Mouse (Mus musculus) liver, embryonic 14.5 days (tissue): Measurements from ENCODE around the gene Cldn6.

ENCODE experiments used
- CTCF ChIP-seq: IDR thresholded peaks from 2 replicates; pipeline ENCODE4 v1.5.1; 2016; ENCODE audit warnings: antibody characterized with exemption, low read depth, control low read depth
- EP300 ChIP-seq: IDR thresholded peaks from 2 replicates; pipeline ENCODE4 v1.6.1; 2016; ENCODE audit warnings: antibody characterized with exemption, low read depth

GRCm38 (mm10) chr17:23683856-23684672 is 5.0 kb downstream of the Cldn6 start, which contains the start of gene Cldn9:
- no peak for TF ChIP-seq EP300
- TF ChIP-seq CTCF: no peak
